Mouse (Mus musculus): ENCODE data around the gene Ppie.

DNA sequence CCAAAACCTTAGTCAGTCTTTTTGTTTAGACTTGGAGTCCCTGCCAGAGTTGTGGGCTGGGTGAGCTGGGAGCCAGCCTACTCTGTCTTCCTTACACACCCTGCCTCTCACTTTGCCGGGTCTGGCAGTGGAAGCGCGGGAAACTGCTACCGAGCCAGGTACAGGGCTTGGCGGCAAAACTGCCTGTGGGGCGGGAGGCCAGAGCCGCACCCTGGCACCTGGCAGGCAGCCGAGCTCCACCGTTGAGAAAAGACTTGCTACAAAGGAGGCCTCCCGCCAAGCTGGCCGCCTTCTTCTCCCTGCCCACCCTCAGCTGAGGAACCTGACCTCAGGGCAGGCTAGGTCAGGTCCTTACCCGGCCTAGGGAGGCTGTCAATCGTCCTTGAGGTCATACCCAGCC lies 59.0 kb downstream of the Ppie start:
- TF ChIP-seq CTCF (IDR thresholded peaks at IDR 0.05; ENCODE audit: insufficient read depth, low read depth, low read length) (no peak), POLR2A (IDR thresholded peaks at IDR 0.05; ENCODE audit: insufficient read depth, low read depth, low read length) (no peak)

Data from olfactory bulb, adult 2 months (tissue).